Mouse (Mus musculus): ENCODE measurements around the gene Bcl9l.

DNA sequence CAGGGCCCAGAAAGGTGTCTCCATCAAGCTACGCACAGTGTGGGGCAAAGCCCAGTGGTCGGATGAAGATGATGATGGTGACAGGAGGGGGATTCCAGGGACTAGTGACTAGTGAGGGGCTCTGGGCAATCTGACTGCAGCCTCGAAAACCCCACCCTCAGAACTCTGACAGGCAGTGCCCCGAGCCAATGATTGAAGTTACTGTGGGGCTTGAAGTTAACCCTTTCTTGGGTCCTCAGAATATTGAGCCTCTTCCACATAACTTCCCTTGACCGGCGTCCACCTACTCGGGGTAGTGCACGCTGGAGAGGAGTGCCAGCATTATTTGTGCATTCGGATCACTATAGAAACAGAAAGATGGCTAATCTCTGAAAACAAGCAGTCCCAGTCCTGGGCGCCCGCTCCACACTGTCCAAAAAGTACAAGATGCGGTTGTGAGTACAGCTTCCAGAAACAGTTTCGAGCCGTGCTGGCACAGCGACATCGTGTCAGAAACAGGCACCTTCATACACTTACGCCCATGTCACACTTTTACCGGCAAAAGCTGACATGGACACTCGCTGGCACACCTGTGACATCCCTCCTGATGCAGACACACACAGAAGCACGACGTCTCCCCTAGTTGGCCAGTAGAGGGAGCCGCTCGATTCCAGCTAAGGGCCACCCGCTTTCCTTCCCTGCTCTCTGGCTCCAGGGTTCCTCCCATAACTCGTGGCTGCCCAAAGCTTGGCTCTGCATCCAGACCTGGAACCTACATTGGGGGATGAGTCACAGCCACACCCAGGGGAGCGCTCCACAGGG, 2.8 kb upstream of the Bcl9l start:
- TF ChIP-seq CTCF (IDR thresholded peaks at IDR 0.05; ENCODE audit: borderline replicate concordance, insufficient read depth, low read length) (peak; percentile 93), POLR2A (IDR thresholded peaks at IDR 0.05; ENCODE audit: low read depth, low read length) (peak; percentile 83)
